Mouse (Mus musculus) cerebellum, postnatal 10 days (tissue): Measurements from ENCODE around the gene Serpina3c.

Source experiments
- DNase-seq, 2 experiments: peaks; one replicate each; pipeline ENCODE4 v3.0.0; 2021; ENCODE audit warnings: mixed read lengths in 2 of 2

The Serpina3c gene

DNA sequence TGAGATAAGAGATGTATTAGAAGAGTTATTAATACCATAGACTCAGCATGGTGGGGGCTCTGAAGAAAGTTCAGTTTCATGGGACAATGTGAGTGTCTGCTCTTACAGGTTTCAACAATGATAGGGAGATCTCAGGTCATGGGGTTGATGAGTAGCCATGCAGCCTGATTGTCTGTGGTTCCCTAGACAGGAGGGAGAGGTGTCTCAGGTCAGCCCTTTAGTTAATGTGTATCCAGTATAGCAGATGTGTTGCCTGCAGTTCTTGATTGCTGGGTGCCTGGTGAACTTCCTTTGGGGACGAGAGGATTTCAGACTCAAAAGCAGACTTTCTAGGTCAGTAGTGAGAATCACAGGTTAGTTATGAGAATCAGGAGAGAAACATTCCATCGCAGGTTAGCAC lies 45.2 kb downstream of the Serpina3c start:
- DNase-seq: no peak

DNA sequence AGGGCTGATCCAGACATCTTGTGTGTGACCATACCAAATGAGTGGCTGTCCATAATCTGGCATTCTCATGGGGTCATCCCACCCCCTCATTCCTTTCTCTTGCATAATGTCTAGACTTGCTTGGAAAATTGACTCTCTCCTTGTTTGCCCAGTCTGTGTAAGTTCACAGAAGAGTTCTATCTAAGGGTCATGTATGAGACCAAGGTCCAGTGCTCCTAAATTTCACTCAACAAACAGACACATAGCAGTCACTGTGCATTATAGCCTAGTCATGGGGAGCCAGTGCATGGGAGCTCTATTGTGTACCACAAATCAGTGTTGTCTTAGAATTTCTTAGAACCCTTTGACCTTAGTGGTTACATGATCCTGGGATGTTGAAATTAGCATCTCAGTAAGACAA lies 46.8 kb downstream of the Serpina3c start:
- no peak for DNase-seq

DNA sequence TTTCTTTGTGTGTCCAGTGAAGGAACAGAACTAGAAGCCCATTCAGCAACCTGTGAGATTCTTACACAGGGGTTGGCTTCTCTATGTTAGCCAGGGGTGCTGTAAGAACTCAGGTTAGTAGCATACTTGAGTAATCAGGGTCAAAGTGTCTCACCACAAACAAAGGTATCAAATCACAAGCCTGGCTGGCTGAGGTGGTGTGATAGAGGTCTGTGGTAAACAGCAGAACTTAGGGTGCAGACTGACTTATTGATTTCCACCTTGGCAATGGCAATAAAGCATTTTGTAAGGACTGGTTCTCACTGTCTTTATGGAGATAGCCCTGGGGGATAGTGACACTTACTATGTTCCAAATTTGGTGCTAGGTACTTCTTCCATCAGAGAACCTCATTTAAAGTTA lies 47.8 kb downstream of the Serpina3c start:
- DNase-seq: no peak

DNA sequence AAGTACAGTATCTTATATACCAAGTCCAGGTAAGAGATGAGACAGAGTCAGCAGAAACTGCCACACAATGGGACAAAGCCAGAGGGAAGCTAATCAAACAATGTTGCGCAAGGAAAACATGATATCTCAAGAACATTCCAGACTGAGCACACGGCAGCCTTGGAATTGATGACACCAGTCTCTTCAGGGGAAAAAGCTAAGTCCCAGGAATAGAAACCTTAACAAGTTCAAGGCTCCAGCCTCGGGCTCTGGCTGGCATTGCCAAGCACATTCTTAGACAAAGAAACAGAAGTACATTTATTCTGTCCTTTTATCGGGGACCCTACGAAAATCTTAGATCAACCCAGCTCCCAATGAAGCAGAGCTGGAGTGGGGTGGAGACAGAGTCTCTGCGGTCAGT lies 52.9 kb downstream of the Serpina3c start, which contains the start of gene Serpina5:
Serpina5 (plus strand) TSS at position 346 of the 400 bp plus-strand sequence.
- no peak for DNase-seq
